Mouse (Mus musculus): ENCODE measurements around the gene Erich6b. TPM values are rescaled to one million over a fixed set of nuclear protein-coding genes. Genes with fewer than 3 reads are reported as not detected.

The Erich6b gene
- polyA plus RNA-seq (2016; fragmentation: Nextera tagmentation; extraction: Ambion mirVana) = not detected in 2 replicates

GRCm38 (mm10) chr14:75642080-75642479 is at the start of gene Erich6b:
Erich6b (plus strand) TSS chr14:75642259.
- no peak within 1 kb of the TSS for H3K9ac ChIP-seq
- 74% methylated on average over 8 of the region's 8 CpGs for WGBS (ENCODE audit: insufficient replicate concordance)
- H3K27me3 ChIP-seq (replicated peaks) = no peaks in the 10 kb centered on the region
- no peaks in the 10 kb centered on the region for H3K9me3 ChIP-seq (replicated peaks)
- H3K4me2 ChIP-seq = no peak within 1 kb of the TSS
- no peak within 1 kb of the TSS for H3K4me3 ChIP-seq
- no peak within 1 kb of the TSS for H3K27ac ChIP-seq
- no peaks in the 10 kb centered on the region for H3K36me3 ChIP-seq
- no peaks in the 10 kb centered on the region for H3K4me1 ChIP-seq
- ATAC-seq = no peak

DNA sequence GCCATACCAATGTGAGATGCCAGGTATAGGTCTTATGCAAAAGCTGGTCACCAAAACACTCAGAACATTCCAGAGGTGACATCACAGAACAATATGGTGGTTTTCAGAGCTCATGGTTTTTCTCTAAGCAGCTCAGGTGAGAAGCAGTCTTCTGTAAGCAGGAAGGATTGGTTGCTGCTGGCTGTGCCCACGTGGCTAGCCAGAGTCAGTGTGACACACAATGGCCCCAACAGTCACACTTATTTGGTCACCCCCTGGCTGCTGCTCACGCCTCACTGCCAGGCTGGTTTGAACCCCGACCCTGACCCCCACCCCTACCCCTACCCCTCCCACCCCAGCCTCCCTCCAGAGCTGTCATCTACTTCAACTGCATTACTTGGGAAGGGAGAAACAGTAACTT is 49.1 kb upstream of the Erich6b start, which contains the start of gene Spert:
TSS of gene Spert (minus strand) at position 139 of the 400 bp plus-strand sequence.
- Histone ChIP-seq H3K9me3 (replicated peaks) (no peaks in the 10 kb centered on the region), H3K27me3 (replicated peaks) (no peaks in the 10 kb centered on the region), H3K4me1 (no peaks in the 10 kb centered on the region), H3K4me3 (no peak within 1 kb of the TSS), H3K36me3 (no peaks in the 10 kb centered on the region), H3K27ac (no peak within 1 kb of the TSS), H3K9ac (no peak within 1 kb of the TSS), H3K4me2 (no peak within 1 kb of the TSS)
- WGBS (ENCODE audit: insufficient replicate concordance) = 44% methylated on average over 3 of the region's 3 CpGs
- ATAC-seq = no peak

DNA sequence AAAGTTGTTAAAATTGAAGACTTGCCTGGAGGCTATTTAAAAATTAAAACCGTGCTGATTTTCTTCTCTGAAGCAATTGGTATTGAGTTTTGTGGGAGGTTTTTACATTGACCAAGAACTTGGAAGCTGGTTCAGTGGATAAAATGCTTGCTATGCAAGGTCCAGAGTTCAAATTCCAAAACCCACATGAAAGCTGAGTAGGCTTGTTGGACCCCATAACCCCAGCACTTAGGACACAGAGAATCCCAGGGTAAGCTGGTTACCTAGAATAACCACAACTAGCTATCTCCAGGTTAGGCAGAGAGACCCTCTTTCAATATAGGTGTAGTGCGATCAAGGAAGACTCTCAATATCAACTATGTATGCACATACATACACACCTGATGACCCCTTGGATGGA is 32.9 kb upstream of the Erich6b start:
- ATAC-seq = no peak
- H3K4me2 ChIP-seq = no peak overlapping the region
- no peaks in the 10 kb centered on the region for H3K36me3 ChIP-seq
- H3K27me3 ChIP-seq (replicated peaks) = no peaks in the 10 kb centered on the region
- no peaks in the 10 kb centered on the region for H3K4me1 ChIP-seq
- 73% methylated on average over 2 of the region's 2 CpGs for WGBS (ENCODE audit: insufficient replicate concordance)
- no peak overlapping the region for H3K9ac ChIP-seq
- no peak overlapping the region for H3K27ac ChIP-seq
- no peak overlapping the region for H3K4me3 ChIP-seq
- H3K9me3 ChIP-seq (replicated peaks) = no peaks in the 10 kb centered on the region

DNA sequence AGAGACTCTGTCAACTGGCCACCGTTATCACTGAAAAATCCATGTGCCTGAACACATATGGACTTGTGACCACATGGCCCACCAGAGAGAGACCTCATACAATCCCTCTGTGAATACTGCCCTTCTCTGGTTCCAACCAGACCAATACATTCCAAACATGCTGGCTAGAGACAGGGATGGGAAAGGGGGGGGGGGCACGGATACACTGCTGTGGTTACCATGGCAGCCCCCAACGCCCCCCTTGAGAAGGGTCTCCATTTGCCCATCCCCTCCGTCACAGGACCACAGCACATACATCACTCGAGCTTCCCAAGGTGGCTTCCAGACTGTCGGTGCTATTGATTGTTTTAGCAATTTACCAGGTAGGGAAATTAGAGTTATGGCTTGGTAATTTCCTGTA is 25.7 kb upstream of the Erich6b start:
- Histone ChIP-seq H3K27me3 (replicated peaks) (no peaks in the 10 kb centered on the region), H3K4me1 (no peaks in the 10 kb centered on the region), H3K27ac (no peak overlapping the region), H3K9ac (no peak overlapping the region), H3K36me3 (no peaks in the 10 kb centered on the region), H3K4me3 (no peak overlapping the region), H3K9me3 (replicated peaks) (no peaks in the 10 kb centered on the region), H3K4me2 (no peak overlapping the region)
- 63% methylated on average over 6 of the region's 6 CpGs for WGBS (ENCODE audit: insufficient replicate concordance)
- no peak for ATAC-seq

- no peak overlapping the region for H3K9ac ChIP-seq
- H3K4me2 ChIP-seq = no peak overlapping the region
- no peak for ATAC-seq
- no peaks in the 10 kb centered on the region for H3K27me3 ChIP-seq (replicated peaks)
- WGBS (ENCODE audit: insufficient replicate concordance) = 74% methylated on average over 7 of the region's 7 CpGs
- H3K27ac ChIP-seq = no peak overlapping the region
- no peaks in the 10 kb centered on the region for H3K4me1 ChIP-seq
- H3K4me3 ChIP-seq = no peak overlapping the region
- no peaks in the 10 kb centered on the region for H3K36me3 ChIP-seq
- H3K9me3 ChIP-seq (replicated peaks) = no peaks in the 10 kb centered on the region
Observed at GRCm38 (mm10) chr14:75622984-75623383, 19.1 kb upstream of the Erich6b start.

GRCm38 (mm10) chr14:75628870-75629269 is 13.2 kb upstream of the Erich6b start:
- Histone ChIP-seq H3K36me3 (no peaks in the 10 kb centered on the region), H3K9me3 (replicated peaks) (no peaks in the 10 kb centered on the region), H3K27me3 (replicated peaks) (no peaks in the 10 kb centered on the region), H3K9ac (no peak overlapping the region), H3K4me1 (0 out of 2 replicates have a peak, but pooled peaks cover 10% of the 10 kb centered on the region), H3K27ac (no peak overlapping the region), H3K4me2 (peak overlapping the region; percentile 8), H3K4me3 (no peak overlapping the region)
- WGBS (ENCODE audit: insufficient replicate concordance) = 20% methylated on average over 8 of the region's 8 CpGs
- ATAC-seq = no peak

DNA sequence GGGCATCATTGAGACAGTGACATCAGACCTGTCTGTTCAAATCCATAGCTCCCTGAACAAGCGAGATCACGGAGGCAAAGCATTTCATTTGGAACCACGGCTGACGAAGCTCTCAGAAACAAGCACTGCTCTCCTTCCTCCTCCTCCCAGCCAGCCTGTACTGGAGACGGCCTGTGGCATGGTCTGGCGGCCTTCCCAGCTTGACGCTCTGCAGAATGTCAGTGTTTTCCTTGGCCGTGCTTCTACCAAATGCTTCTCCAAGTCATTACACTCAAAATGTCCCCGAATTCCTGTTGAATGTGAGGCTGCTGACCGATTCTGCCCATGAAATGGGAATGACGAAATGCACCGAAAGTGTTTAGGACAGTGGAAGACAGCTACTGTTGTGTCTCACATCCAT is 6.7 kb upstream of the Erich6b start:
- Histone ChIP-seq H3K27me3 (replicated peaks) (no peaks in the 10 kb centered on the region), H3K4me1 (no peaks in the 10 kb centered on the region), H3K9ac (no peak overlapping the region), H3K36me3 (no peaks in the 10 kb centered on the region), H3K9me3 (replicated peaks) (no peaks in the 10 kb centered on the region), H3K4me3 (no peak overlapping the region), H3K4me2 (no peak overlapping the region), H3K27ac (no peak overlapping the region)
- no peak for ATAC-seq
- WGBS (ENCODE audit: insufficient replicate concordance) = 69% methylated on average over 12 of the region's 12 CpGs

DNA sequence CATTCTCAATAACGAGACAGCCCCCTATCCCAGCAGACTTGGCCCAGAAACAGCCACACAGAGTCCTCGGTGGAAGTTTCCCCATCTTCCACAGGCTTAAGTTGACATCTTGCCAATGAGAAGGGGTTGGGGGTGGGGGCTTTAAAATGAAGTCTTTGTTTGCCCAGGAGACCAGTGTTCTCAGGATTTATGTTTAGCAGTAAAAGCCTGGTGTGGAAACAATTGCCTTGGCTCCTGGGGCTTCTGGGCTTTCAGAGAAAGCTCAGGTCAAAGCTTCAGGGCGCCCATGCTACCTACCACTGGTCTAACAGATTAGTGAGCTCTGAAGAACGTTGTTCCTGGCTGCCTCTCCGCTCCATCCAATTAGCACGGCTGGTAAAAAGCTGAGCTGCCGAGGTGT is 6.0 kb upstream of the Erich6b start:
- ATAC-seq = no peak
- Histone ChIP-seq H3K4me2 (no peak overlapping the region), H3K27ac (no peak overlapping the region), H3K4me3 (no peak overlapping the region), H3K27me3 (replicated peaks) (no peaks in the 10 kb centered on the region), H3K9me3 (replicated peaks) (no peaks in the 10 kb centered on the region), H3K9ac (no peak overlapping the region), H3K4me1 (no peaks in the 10 kb centered on the region), H3K36me3 (no peaks in the 10 kb centered on the region)
- WGBS (ENCODE audit: insufficient replicate concordance) = 61% methylated on average over 7 of the region's 7 CpGs

DNA sequence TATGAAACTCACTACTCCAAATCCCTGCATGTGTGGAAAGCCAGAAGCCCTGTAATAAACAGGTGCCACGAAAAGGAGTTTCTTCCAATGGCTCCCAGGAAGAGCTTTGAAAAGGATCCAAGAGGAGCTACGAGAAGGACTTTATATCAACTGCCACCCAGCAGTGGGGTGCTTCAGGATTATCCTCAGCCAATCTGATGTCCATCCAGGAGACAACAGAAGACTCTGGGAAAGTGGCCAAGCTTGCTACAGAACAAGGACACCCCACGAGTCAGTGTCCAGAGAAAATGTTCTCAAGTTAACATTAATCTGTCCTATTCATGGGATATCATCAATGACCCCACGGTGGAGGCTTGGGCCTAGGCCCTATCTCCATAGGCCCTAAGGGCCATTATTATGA is 4.4 kb upstream of the Erich6b start:
- H3K36me3 ChIP-seq = no peaks in the 10 kb centered on the region
- H3K4me1 ChIP-seq = no peaks in the 10 kb centered on the region
- no peak overlapping the region for H3K4me2 ChIP-seq
- H3K27me3 ChIP-seq (replicated peaks) = no peaks in the 10 kb centered on the region
- H3K9ac ChIP-seq = no peak overlapping the region
- WGBS (ENCODE audit: insufficient replicate concordance) = 56% methylated on average over 4 of the region's 4 CpGs
- H3K9me3 ChIP-seq (replicated peaks) = no peaks in the 10 kb centered on the region
- no peak overlapping the region for H3K4me3 ChIP-seq
- H3K27ac ChIP-seq = no peak overlapping the region
- no peak for ATAC-seq

GRCm38 (mm10) chr14:75640846-75641245 is 1.2 kb upstream of the Erich6b start:
- 60% methylated on average over 2 of the region's 2 CpGs for WGBS (ENCODE audit: insufficient replicate concordance)
- no peak for ATAC-seq
- no peak overlapping the region for H3K4me3 ChIP-seq

GRCm38 (mm10) chr14:75641369-75641768 is 690 bp upstream of the Erich6b start:
- Histone ChIP-seq H3K4me3 (no peak overlapping the region), H3K9ac (no peak overlapping the region), H3K9me3 (replicated peaks) (no peaks in the 10 kb centered on the region), H3K4me1 (no peaks in the 10 kb centered on the region), H3K36me3 (no peaks in the 10 kb centered on the region), H3K27me3 (replicated peaks) (no peaks in the 10 kb centered on the region), H3K27ac (no peak overlapping the region), H3K4me2 (no peak overlapping the region)
- 53% methylated on average over 6 of the region's 6 CpGs for WGBS (ENCODE audit: insufficient replicate concordance)
- ATAC-seq = no peak

More at GRCm38 (mm10) chr14:75640846-75641245, 1.2 kb upstream of the Erich6b start:
- H3K4me1 ChIP-seq = no peaks in the 10 kb centered on the region
- no peaks in the 10 kb centered on the region for H3K27me3 ChIP-seq (replicated peaks)
- no peak overlapping the region for H3K27ac ChIP-seq
- no peak overlapping the region for H3K9ac ChIP-seq
- no peaks in the 10 kb centered on the region for H3K36me3 ChIP-seq
- H3K9me3 ChIP-seq (replicated peaks) = no peaks in the 10 kb centered on the region
- H3K4me2 ChIP-seq = no peak overlapping the region

- no peak for ATAC-seq
- H3K27me3 ChIP-seq (replicated peaks) = no peaks in the 10 kb centered on the region
- H3K4me1 ChIP-seq = no peaks in the 10 kb centered on the region
- no peak overlapping the region for H3K4me3 ChIP-seq
- H3K9ac ChIP-seq = no peak overlapping the region
- H3K9me3 ChIP-seq (replicated peaks) = no peaks in the 10 kb centered on the region
- no peak overlapping the region for H3K4me2 ChIP-seq
- H3K27ac ChIP-seq = no peak overlapping the region
- no peaks in the 10 kb centered on the region for H3K36me3 ChIP-seq
- WGBS (ENCODE audit: insufficient replicate concordance) = 82% methylated on average over 7 of the region's 7 CpGs
Observed at GRCm38 (mm10) chr14:75645461-75645860, 3.4 kb downstream of the Erich6b start.

DNA sequence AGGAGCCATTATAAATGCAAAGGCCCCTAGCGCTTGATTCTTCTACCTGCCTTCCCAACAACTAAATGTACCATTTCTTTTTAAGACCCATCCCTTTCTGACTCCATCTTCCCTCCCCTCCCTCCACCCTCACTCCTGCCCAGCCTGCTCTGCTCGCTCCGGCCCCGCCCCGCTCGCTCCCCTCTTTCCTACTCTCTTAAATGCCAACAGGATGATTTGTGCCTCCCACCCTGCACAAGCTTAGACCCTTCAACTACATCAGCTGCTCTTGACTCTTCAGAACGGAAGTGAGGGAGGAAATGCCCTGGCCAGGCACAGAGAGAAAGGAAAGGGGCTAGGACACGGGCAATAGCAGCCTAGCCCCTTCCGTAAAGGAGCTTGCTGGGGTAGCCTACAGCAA is 4.0 kb downstream of the Erich6b start:
- no peaks in the 10 kb centered on the region for H3K4me1 ChIP-seq
- no peak overlapping the region for H3K27ac ChIP-seq
- no peak overlapping the region for H3K4me3 ChIP-seq
- H3K4me2 ChIP-seq = no peak overlapping the region
- H3K9ac ChIP-seq = no peak overlapping the region
- WGBS (ENCODE audit: insufficient replicate concordance) = 45% methylated on average over 9 of the region's 9 CpGs
- H3K27me3 ChIP-seq (replicated peaks) = no peaks in the 10 kb centered on the region
- no peaks in the 10 kb centered on the region for H3K9me3 ChIP-seq (replicated peaks)
- ATAC-seq = no peak
- no peaks in the 10 kb centered on the region for H3K36me3 ChIP-seq

All from liver, embryonic 12.5 days (tissue).